Mouse (Mus musculus): Measurements from ENCODE around the gene Frmpd1. TPM values are rescaled to one million over a fixed set of nuclear protein-coding genes. Genes with fewer than 3 reads are reported as not detected.

The Frmpd1 gene
- polyA plus RNA-seq, 1 experiment, result 0.67 TPM

- 91% methylated on average over 7 of the region's 7 CpGs for WGBS
- no peaks in the 10 kb centered on the region for H3K4me1 ChIP-seq (replicated peaks; ENCODE audit: control insufficient read depth, insufficient read depth, low read length)
Observed at GRCm38 (mm10) chr4:45242163-45242562, 57.5 kb downstream of the Frmpd1 start.

GRCm38 (mm10) chr4:45243211-45243902 is 58.7 kb downstream of the Frmpd1 start:
- no peaks in the 10 kb centered on the region for H3K27me3 ChIP-seq (ENCODE audit: control insufficient read depth, insufficient read depth, low read length)
- no peak for TF ChIP-seq POLR2A (IDR thresholded peaks at IDR 0.05; ENCODE audit: control insufficient read depth, extremely low read depth, insufficient read depth, low read length, poor library complexity)
- no peak for TF ChIP-seq CTCF (IDR thresholded peaks at IDR 0.05; ENCODE audit: borderline replicate concordance, control insufficient read depth, extremely low read depth, insufficient read depth, low read length, poor library complexity)
- no peaks in the 10 kb centered on the region for H3K36me3 ChIP-seq (ENCODE audit: control insufficient read depth, insufficient read depth, low read length)
- WGBS, result 55% methylated on average over 15 of the region's 15 CpGs
- H3K4me1 ChIP-seq (replicated peaks; ENCODE audit: control insufficient read depth, insufficient read depth, low read length), result no peaks in the 10 kb centered on the region
- H3K4me3 ChIP-seq (ENCODE audit: control insufficient read depth, insufficient read depth, low read length), result no peak overlapping the region
- H3K27ac ChIP-seq (ENCODE audit: control insufficient read depth, insufficient read depth, low read length), result no peak overlapping the region
- DNase-seq, result no peak

More at GRCm38 (mm10) chr4:45242163-45242562, 57.5 kb downstream of the Frmpd1 start:
- no peak for DNase-seq
- H3K27me3 ChIP-seq (ENCODE audit: control insufficient read depth, insufficient read depth, low read length), result no peaks in the 10 kb centered on the region
- TF ChIP-seq CTCF (IDR thresholded peaks at IDR 0.05; ENCODE audit: borderline replicate concordance, control insufficient read depth, extremely low read depth, insufficient read depth, low read length, poor library complexity), result no peak
- TF ChIP-seq POLR2A (IDR thresholded peaks at IDR 0.05; ENCODE audit: control insufficient read depth, extremely low read depth, insufficient read depth, low read length, poor library complexity), result no peak
- no peak overlapping the region for H3K4me3 ChIP-seq (ENCODE audit: control insufficient read depth, insufficient read depth, low read length)
- H3K36me3 ChIP-seq (ENCODE audit: control insufficient read depth, insufficient read depth, low read length), result no peaks in the 10 kb centered on the region
- no peak overlapping the region for H3K27ac ChIP-seq (ENCODE audit: control insufficient read depth, insufficient read depth, low read length)

GRCm38 (mm10) chr4:45251265-45251664 is 66.6 kb downstream of the Frmpd1 start:
- DNase-seq, result no peak
- H3K4me3 ChIP-seq (ENCODE audit: control insufficient read depth, insufficient read depth, low read length), result no peak overlapping the region
- 96% methylated on average over 8 of the region's 8 CpGs for WGBS
- H3K4me1 ChIP-seq (replicated peaks; ENCODE audit: control insufficient read depth, insufficient read depth, low read length), result no peaks in the 10 kb centered on the region
- H3K27ac ChIP-seq (ENCODE audit: control insufficient read depth, insufficient read depth, low read length), result no peak overlapping the region
- H3K27me3 ChIP-seq (ENCODE audit: control insufficient read depth, insufficient read depth, low read length), result no peaks in the 10 kb centered on the region
- TF ChIP-seq CTCF (IDR thresholded peaks at IDR 0.05; ENCODE audit: borderline replicate concordance, control insufficient read depth, extremely low read depth, insufficient read depth, low read length, poor library complexity) (no peak), POLR2A (IDR thresholded peaks at IDR 0.05; ENCODE audit: control insufficient read depth, extremely low read depth, insufficient read depth, low read length, poor library complexity) (no peak)
- no peaks in the 10 kb centered on the region for H3K36me3 ChIP-seq (ENCODE audit: control insufficient read depth, insufficient read depth, low read length)

- Histone ChIP-seq H3K27me3 (ENCODE audit: control insufficient read depth, insufficient read depth, low read length) (no peaks in the 10 kb centered on the region), H3K4me3 (ENCODE audit: control insufficient read depth, insufficient read depth, low read length) (no peak overlapping the region), H3K27ac (ENCODE audit: control insufficient read depth, insufficient read depth, low read length) (no peak overlapping the region), H3K4me1 (replicated peaks; ENCODE audit: control insufficient read depth, insufficient read depth, low read length) (no peaks in the 10 kb centered on the region), H3K36me3 (ENCODE audit: control insufficient read depth, insufficient read depth, low read length) (no peaks in the 10 kb centered on the region)
- no peak for DNase-seq
- no peak for TF ChIP-seq POLR2A (IDR thresholded peaks at IDR 0.05; ENCODE audit: control insufficient read depth, extremely low read depth, insufficient read depth, low read length, poor library complexity)
- TF ChIP-seq CTCF (IDR thresholded peaks at IDR 0.05; ENCODE audit: borderline replicate concordance, control insufficient read depth, extremely low read depth, insufficient read depth, low read length, poor library complexity), result no peak
- WGBS, result 68% methylated on average over 9 of the region's 9 CpGs
Observed at GRCm38 (mm10) chr4:45252861-45253262, 68.2 kb downstream of the Frmpd1 start.

GRCm38 (mm10) chr4:45253839-45254601 is 69.3 kb downstream of the Frmpd1 start:
- WGBS, result 69% methylated on average over 11 of the region's 11 CpGs
- no peak overlapping the region for H3K4me3 ChIP-seq (ENCODE audit: control insufficient read depth, insufficient read depth, low read length)
- H3K4me1 ChIP-seq (replicated peaks; ENCODE audit: control insufficient read depth, insufficient read depth, low read length), result no peaks in the 10 kb centered on the region
- H3K27me3 ChIP-seq (ENCODE audit: control insufficient read depth, insufficient read depth, low read length), result no peaks in the 10 kb centered on the region
- TF ChIP-seq POLR2A (IDR thresholded peaks at IDR 0.05; ENCODE audit: control insufficient read depth, extremely low read depth, insufficient read depth, low read length, poor library complexity) (no peak), CTCF (IDR thresholded peaks at IDR 0.05; ENCODE audit: borderline replicate concordance, control insufficient read depth, extremely low read depth, insufficient read depth, low read length, poor library complexity) (no peak)
- no peak for DNase-seq
- no peaks in the 10 kb centered on the region for H3K36me3 ChIP-seq (ENCODE audit: control insufficient read depth, insufficient read depth, low read length)
- H3K27ac ChIP-seq (ENCODE audit: control insufficient read depth, insufficient read depth, low read length), result no peak overlapping the region

- TF ChIP-seq POLR2A (IDR thresholded peaks at IDR 0.05; ENCODE audit: control insufficient read depth, extremely low read depth, insufficient read depth, low read length, poor library complexity), result no peak
- no peak for TF ChIP-seq CTCF (IDR thresholded peaks at IDR 0.05; ENCODE audit: borderline replicate concordance, control insufficient read depth, extremely low read depth, insufficient read depth, low read length, poor library complexity)
- WGBS, result 74% methylated on average over 4 of the region's 4 CpGs
- no peak overlapping the region for H3K4me3 ChIP-seq (ENCODE audit: control insufficient read depth, insufficient read depth, low read length)
- no peak overlapping the region for H3K27ac ChIP-seq (ENCODE audit: control insufficient read depth, insufficient read depth, low read length)
- no peaks in the 10 kb centered on the region for H3K4me1 ChIP-seq (replicated peaks; ENCODE audit: control insufficient read depth, insufficient read depth, low read length)
- no peaks in the 10 kb centered on the region for H3K36me3 ChIP-seq (ENCODE audit: control insufficient read depth, insufficient read depth, low read length)
- DNase-seq, result no peak
- no peaks in the 10 kb centered on the region for H3K27me3 ChIP-seq (ENCODE audit: control insufficient read depth, insufficient read depth, low read length)
Observed at GRCm38 (mm10) chr4:45259232-45259832, 74.7 kb downstream of the Frmpd1 start.

Data from thymus, adult 2 months (tissue).